Mouse (Mus musculus): ENCODE measurements around the gene Fance. TPM values are rescaled to one million over a fixed set of nuclear protein-coding genes. Genes with fewer than 3 reads are reported as not detected.

Gene Fance
- polyA plus RNA-seq (2016; fragmentation: Nextera tagmentation; extraction: Ambion mirVana) = 37.0 and 38.4 TPM in 2 replicates

DNA sequence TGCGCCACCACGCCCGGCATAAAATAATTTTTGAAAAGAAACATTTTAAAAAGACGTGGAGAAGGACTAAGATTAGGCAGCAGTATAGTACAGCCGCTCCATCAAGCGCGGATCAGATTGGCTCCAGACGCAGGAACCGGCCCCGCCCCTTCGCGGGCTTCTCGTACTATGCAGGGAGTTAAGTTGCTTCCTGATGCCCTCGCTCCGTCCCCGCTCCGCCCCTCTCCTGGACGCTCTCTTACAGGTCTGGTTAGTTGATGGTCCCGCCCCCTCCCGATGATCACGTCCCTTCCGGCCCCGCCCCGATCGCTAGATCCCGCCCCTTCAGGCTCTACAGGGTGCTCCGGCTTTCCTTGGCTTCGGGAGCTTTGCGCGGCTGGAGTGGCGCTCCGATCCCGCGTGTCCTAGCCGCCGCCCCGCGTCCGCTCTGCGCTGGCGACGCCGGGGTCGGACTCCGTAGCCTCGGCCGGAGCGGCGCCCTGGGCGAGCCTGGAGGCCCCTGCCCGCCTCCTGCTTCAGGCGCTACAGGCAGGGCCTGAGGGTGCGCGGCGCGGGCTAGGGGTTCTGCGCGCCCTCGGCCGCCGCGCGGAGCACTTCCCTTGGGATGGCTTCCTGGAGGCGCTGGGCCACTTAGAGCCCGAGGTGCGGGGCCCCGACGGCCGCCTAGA, at the start of gene Fance:
Gene Fance, plus strand, starts transcription at position 308 of the 668 bp plus-strand sequence.
- H3K9ac ChIP-seq = peak within 1 kb of the TSS; percentile 89
- peak within 1 kb of the TSS; percentile 79 for H3K4me3 ChIP-seq
- peak within 1 kb of the TSS; percentile 91 for H3K27ac ChIP-seq
- peaks cover 26% of the 10 kb centered on the region for H3K36me3 ChIP-seq
- WGBS = under 1% methylated on average over 56 of the region's 69 CpGs
- H3K4me2 ChIP-seq (replicated peaks) = peak within 1 kb of the TSS; percentile 75
- H3K27me3 ChIP-seq = no peaks in the 10 kb centered on the region
- no peaks in the 10 kb centered on the region for H3K9me3 ChIP-seq
- peaks cover 21% of the 10 kb centered on the region for H3K4me1 ChIP-seq
- peak; percentile 97 for ATAC-seq (ENCODE audit: insufficient number of reproducible peaks, insufficient read depth, low FRiP score, low TSS enrichment)

DNA sequence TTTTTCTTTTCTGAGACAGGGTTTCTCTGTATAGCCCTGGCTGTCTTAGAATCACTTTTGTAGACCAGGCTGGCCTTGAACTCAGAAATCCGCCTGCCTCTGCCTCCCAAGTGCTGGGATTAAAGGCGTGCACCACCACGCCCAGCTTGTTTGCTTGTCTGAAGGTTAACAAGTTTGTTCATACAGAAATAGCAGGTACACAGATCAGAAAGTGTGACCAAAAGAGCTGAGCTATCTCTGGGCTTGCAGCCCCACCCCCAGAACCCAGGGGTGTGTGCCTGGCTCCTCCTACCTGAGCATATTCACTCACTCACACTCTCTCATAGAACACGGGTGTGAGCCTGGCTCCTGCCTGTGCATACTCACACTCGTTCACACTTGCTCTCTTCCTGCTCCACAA, 46.1 kb upstream of the Fance start:
- H3K4me1 ChIP-seq = peaks cover 15% of the 10 kb centered on the region
- no peaks in the 10 kb centered on the region for H3K9me3 ChIP-seq
- no peak overlapping the region for H3K4me2 ChIP-seq (replicated peaks)
- ATAC-seq (ENCODE audit: insufficient number of reproducible peaks, insufficient read depth, low FRiP score, low TSS enrichment) = no peak
- no peaks in the 10 kb centered on the region for H3K27me3 ChIP-seq
- WGBS = 93% methylated on average over 5 of the region's 5 CpGs
- no peak overlapping the region for H3K27ac ChIP-seq
- H3K4me3 ChIP-seq = no peak overlapping the region
- no peaks in the 10 kb centered on the region for H3K36me3 ChIP-seq
- no peak overlapping the region for H3K9ac ChIP-seq

DNA sequence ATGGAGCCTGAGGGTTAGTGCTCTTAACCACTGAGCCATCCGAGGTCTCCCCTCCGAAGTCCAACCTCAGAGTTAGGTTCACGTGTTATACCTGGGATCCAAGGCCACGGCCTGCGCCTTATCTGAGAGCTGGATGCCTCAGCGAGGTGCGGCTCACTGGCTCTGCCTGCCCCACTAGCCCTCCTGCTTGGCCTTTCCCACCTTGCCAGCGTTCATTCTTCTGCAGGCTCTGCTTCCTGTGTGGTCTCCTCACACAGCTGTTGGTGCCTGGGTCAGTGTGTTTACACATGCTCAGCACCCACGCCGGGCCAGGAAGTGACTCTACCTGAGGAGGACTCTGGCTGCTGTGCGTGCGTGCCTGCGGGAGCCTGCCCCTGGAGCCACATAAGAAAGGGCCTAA, 43.2 kb upstream of the Fance start:
- Histone ChIP-seq H3K27me3 (no peaks in the 10 kb centered on the region), H3K4me3 (no peak overlapping the region), H3K36me3 (no peaks in the 10 kb centered on the region), H3K4me2 (replicated peaks) (no peak overlapping the region), H3K9me3 (no peaks in the 10 kb centered on the region), H3K27ac (no peak overlapping the region), H3K4me1 (peaks cover 4% of the 10 kb centered on the region; the same call in 1 of the 2 replicates), H3K9ac (no peak overlapping the region)
- no peak for ATAC-seq (ENCODE audit: insufficient number of reproducible peaks, insufficient read depth, low FRiP score, low TSS enrichment)
- WGBS = 62% methylated on average over 13 of the region's 13 CpGs

DNA sequence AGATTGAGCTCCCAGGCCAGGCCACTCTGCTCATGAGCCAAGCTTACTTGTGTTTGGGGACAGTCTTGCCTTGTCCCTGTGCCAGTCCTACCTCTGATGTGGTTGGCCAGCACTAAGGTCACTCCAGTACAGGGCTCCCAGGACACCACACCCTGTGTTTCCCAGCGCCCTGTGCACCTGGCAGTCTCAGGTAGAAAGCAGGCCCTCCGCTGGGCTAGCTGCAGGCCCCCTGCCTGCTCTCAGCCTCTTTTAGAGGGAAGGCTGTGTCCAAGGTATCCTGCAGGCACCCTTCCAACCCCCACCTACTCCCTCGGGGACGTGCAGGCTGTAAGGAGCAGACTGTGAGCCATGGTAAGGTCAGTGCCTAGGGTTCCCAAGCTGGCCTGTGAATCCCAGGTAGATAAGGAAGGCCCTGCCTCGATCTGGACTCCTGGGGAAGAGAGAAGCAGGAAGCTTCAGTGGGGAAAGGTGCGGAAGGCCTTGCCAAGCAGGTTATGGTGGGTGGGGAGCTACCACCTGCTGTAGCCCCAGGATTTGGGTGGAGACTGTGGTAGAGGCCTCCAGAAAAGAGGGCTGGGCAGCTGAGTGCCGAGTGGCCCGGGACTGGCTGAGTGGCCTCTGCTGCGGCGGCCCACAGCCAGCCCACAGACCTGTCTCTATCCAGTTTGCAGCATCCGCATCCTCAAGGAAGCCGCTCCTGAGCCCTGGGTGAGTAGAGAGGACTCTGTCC, 41.6 kb upstream of the Fance start:
- WGBS = 78% methylated on average over 12 of the region's 12 CpGs
- no peaks in the 10 kb centered on the region for H3K36me3 ChIP-seq
- no peak overlapping the region for H3K4me3 ChIP-seq
- no peak for ATAC-seq (ENCODE audit: insufficient number of reproducible peaks, insufficient read depth, low FRiP score, low TSS enrichment)
- no peaks in the 10 kb centered on the region for H3K9me3 ChIP-seq
- peak overlapping the region; percentile 17; the same call in 1 of the 2 replicates for H3K9ac ChIP-seq
- H3K27ac ChIP-seq = no peak overlapping the region
- H3K27me3 ChIP-seq = no peaks in the 10 kb centered on the region
- H3K4me1 ChIP-seq = peaks cover 4% of the 10 kb centered on the region; the same call in 1 of the 2 replicates
- no peak overlapping the region for H3K4me2 ChIP-seq (replicated peaks)

GRCm38 (mm10) chr17:28272281-28272680, 41.0 kb upstream of the Fance start:
- no peak overlapping the region for H3K4me2 ChIP-seq (replicated peaks)
- no peaks in the 10 kb centered on the region for H3K27me3 ChIP-seq
- H3K4me3 ChIP-seq = no peak overlapping the region
- H3K9me3 ChIP-seq = no peaks in the 10 kb centered on the region
- H3K27ac ChIP-seq = peak overlapping the region; percentile 4; the same call in 1 of the 2 replicates
- H3K4me1 ChIP-seq = peaks cover 7% of the 10 kb centered on the region; the same call in 1 of the 2 replicates
- H3K9ac ChIP-seq = no peak overlapping the region
- no peak for ATAC-seq (ENCODE audit: insufficient number of reproducible peaks, insufficient read depth, low FRiP score, low TSS enrichment)
- H3K36me3 ChIP-seq = no peaks in the 10 kb centered on the region
- 79% methylated on average over 9 of the region's 9 CpGs for WGBS

DNA sequence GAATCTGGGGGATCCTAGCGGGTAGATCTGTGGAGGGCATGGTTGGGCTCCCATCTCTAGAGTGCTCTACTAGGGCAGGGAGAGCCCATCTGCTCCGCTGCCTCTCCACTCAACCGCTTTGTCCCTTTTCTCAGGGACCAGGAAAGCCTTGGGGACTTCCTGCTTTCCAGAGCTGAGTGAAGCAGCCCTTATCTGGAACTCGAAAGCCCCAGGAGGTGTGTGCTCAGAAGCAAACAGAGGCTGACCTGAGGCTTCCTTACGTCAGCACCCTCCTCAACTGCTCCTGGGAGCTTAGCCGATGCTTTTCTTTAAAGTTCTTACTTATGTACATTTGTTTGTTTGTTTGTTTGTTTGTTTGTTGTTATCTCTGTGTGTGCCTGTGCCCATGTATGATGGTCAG, 40.5 kb upstream of the Fance start:
- Histone ChIP-seq H3K4me2 (replicated peaks) (no peak overlapping the region), H3K9ac (no peak overlapping the region), H3K27ac (no peak overlapping the region), H3K4me3 (no peak overlapping the region), H3K27me3 (no peaks in the 10 kb centered on the region), H3K36me3 (no peaks in the 10 kb centered on the region), H3K4me1 (peaks cover 10% of the 10 kb centered on the region; the same call in 1 of the 2 replicates), H3K9me3 (no peaks in the 10 kb centered on the region)
- WGBS = 78% methylated on average over 6 of the region's 6 CpGs
- ATAC-seq (ENCODE audit: insufficient number of reproducible peaks, insufficient read depth, low FRiP score, low TSS enrichment) = no peak

DNA sequence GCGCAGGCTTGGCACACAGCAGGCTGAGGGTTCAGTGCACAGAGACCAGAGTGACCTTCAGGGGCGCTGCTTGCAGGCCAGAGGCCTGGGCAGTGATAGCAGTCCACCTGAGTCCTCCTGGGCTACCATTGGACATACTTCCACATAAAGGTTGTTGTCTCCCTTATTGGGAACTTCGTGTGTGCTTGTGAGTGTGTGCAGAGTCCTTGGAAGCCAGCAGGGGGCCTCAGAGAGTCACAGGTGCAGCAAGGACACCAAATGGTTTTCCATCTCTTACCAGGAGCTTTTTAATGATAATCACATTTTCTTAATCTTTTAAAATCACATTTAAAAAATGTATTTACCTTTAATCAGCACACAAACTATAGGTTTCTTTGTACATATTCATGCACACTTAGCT, 38.6 kb upstream of the Fance start:
- 81% methylated on average over 3 of the region's 3 CpGs for WGBS
- Histone ChIP-seq H3K4me1 (peaks cover 18% of the 10 kb centered on the region), H3K4me2 (replicated peaks) (no peak overlapping the region), H3K36me3 (no peaks in the 10 kb centered on the region), H3K4me3 (no peak overlapping the region), H3K9ac (no peak overlapping the region), H3K27ac (no peak overlapping the region), H3K27me3 (no peaks in the 10 kb centered on the region), H3K9me3 (no peaks in the 10 kb centered on the region)
- no peak for ATAC-seq (ENCODE audit: insufficient number of reproducible peaks, insufficient read depth, low FRiP score, low TSS enrichment)

- 90% methylated on average over 14 of the region's 14 CpGs for WGBS
- no peak overlapping the region for H3K27ac ChIP-seq
- no peaks in the 10 kb centered on the region for H3K27me3 ChIP-seq
- peaks cover 28% of the 10 kb centered on the region for H3K4me1 ChIP-seq
- H3K36me3 ChIP-seq = no peaks in the 10 kb centered on the region
- no peak for ATAC-seq (ENCODE audit: insufficient number of reproducible peaks, insufficient read depth, low FRiP score, low TSS enrichment)
- no peaks in the 10 kb centered on the region for H3K9me3 ChIP-seq
- no peak overlapping the region for H3K4me2 ChIP-seq (replicated peaks)
- H3K9ac ChIP-seq = no peak overlapping the region
- H3K4me3 ChIP-seq = no peak overlapping the region
These were observed 36.1 kb upstream of the Fance start for GRCm38 (mm10) chr17:28277226-28277625.

- H3K4me2 ChIP-seq (replicated peaks) = no peak overlapping the region
- H3K27me3 ChIP-seq = no peaks in the 10 kb centered on the region
- ATAC-seq (ENCODE audit: insufficient number of reproducible peaks, insufficient read depth, low FRiP score, low TSS enrichment) = no peak
These were observed 35.6 kb upstream of the Fance start for GRCm38 (mm10) chr17:28277721-28278120.

GRCm38 (mm10) chr17:28278156-28278555, 35.2 kb upstream of the Fance start:
- Histone ChIP-seq H3K4me2 (replicated peaks) (no peak overlapping the region), H3K9ac (no peak overlapping the region), H3K27ac (no peak overlapping the region), H3K9me3 (no peaks in the 10 kb centered on the region), H3K27me3 (no peaks in the 10 kb centered on the region), H3K36me3 (no peaks in the 10 kb centered on the region), H3K4me3 (no peak overlapping the region), H3K4me1 (peaks cover 28% of the 10 kb centered on the region)
- ATAC-seq (ENCODE audit: insufficient number of reproducible peaks, insufficient read depth, low FRiP score, low TSS enrichment) = no peak
- 86% methylated on average over 3 of the region's 3 CpGs for WGBS

More at GRCm38 (mm10) chr17:28277721-28278120, 35.6 kb upstream of the Fance start:
- H3K4me3 ChIP-seq = no peak overlapping the region
- no peaks in the 10 kb centered on the region for H3K36me3 ChIP-seq
- peaks cover 28% of the 10 kb centered on the region for H3K4me1 ChIP-seq
- 58% methylated on average over 10 of the region's 10 CpGs for whole genome bisulfite sequencing
- H3K9ac ChIP-seq = no peak overlapping the region
- H3K27ac ChIP-seq = no peak overlapping the region
- H3K9me3 ChIP-seq = no peaks in the 10 kb centered on the region

DNA sequence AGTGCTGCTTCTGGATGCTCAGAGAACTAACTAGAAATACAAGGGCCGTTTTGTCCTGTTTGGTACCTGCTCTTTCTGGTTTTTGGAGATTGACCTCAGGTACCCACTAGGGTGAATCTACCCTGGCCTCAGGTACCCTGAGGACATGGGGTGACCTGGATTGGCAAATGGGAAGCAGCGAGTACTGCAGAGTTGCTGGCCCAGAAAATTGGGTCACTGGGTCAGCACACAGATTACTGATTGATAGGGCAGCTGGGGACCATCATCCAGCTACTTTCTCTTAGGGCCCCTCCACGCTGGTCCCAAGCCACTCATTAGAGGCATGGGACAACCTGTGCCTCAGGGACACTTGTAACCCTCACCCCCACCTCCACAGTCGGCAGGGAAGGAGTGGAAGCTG, 34.1 kb upstream of the Fance start:
- Histone ChIP-seq H3K4me3 (no peak overlapping the region), H3K36me3 (no peaks in the 10 kb centered on the region), H3K4me2 (replicated peaks) (no peak overlapping the region), H3K9ac (no peak overlapping the region), H3K4me1 (peaks cover 29% of the 10 kb centered on the region), H3K27me3 (no peaks in the 10 kb centered on the region), H3K27ac (peak overlapping the region; percentile 23; the same call in 1 of the 2 replicates), H3K9me3 (no peaks in the 10 kb centered on the region)
- no peak for ATAC-seq (ENCODE audit: insufficient number of reproducible peaks, insufficient read depth, low FRiP score, low TSS enrichment)
- WGBS = 42% methylated on average over 4 of the region's 4 CpGs
